Mouse (Mus musculus) embryo, embryonic 10.5 days (tissue): ENCODE data around the gene Wdr62.
"Not testable (repeated sequence)": the region's sequence is repeated elsewhere in the genome, so short reads cannot be mapped to it uniquely, and the experiment has no call there.

ENCODE experiments used
- DNase-seq: peaks from one replicate; pipeline ENCODE4 v3.0.0-alpha.2; 2015; ENCODE audit warnings: low spot score

Wdr62 gene

DNA sequence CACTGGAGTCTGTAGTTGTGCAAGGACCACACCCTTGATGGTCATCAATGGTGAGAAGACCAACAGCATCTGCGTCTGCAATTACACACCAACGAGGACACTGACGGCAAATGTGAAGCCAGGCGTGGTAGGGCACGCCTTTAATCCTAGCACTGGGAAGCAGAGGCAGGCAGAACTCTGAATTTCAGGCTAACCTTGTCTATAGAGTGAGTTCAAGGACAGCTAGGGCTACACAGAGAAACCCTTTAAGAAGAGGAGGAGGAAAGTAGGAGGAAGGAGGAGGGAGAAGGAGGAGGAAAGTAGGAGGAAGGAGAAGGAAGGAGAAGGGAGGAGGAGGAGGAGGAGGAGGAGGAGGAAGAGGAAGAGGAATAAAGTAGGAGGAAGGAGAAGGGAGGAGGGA is 14.7 kb downstream of the Wdr62 start:
- DNase-seq, result no peak

DNA sequence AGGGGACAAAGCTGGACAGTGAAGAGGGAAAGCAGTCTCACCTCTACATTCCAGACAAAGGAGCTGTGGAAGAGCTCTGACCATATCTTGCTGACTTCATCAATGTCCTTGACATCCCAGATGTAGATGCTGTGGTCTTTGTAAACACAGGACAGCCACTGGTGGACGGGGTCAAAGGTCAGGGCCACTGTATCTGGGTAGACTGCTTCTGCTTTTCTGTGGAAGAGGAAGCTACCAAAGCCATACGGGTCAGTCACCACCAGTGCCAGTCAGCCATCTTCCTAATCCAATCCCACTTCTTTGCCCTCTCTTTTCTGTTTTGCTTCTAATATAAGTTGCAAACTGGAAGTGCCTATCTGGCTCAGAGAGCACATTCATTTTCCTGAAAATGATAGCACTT is 15.2 kb downstream of the Wdr62 start:
- DNase-seq, result no peak

DNA sequence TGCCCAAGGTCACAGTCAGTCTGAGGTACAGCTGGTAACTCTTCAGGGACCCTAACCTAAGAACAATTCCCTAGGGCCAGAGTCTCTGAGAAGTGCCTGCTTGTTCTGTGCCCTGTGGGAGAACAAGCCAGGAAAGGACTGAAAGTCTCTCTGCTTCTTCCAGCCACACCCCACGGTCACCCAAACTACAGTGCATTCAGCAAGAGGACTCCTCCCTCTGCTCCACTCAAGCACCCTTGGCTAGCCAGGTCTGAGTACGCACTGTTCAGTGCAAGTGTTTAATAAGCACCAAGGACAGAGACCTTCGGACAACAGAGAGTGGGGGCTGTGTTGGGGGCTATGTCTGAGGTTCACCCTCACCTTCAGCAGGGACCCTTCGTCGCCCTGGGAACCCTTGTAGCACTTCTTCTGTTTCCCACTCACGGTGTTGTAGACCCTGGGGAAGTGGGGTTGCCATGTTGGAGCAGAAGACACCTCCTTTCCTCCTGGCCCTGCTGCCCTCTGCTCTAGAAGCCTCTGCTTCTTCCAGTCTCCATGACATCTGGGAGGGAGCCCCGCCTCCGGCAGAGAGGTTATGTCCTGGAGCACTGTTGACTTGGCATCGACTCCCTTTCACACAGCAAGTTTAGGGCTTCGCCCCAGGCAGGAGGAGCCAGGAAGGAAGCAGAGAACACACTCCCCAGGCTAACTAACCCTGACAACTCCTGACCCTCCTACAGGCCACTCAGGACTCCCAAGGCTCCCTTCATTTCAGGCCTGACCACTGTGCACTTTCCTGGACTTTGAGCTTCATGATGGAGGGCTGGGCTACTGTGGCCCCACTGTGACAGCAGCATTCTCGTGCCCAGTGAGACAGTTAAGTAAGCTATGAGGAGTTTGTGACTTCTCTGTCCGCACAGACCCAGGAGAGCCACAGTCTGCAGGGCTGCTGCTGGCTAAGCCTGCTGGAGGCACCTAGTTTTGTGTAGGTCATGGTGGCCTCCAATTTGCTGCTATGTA is 28.0 kb downstream of the Wdr62 start:
- DNase-seq, result no peak

DNA sequence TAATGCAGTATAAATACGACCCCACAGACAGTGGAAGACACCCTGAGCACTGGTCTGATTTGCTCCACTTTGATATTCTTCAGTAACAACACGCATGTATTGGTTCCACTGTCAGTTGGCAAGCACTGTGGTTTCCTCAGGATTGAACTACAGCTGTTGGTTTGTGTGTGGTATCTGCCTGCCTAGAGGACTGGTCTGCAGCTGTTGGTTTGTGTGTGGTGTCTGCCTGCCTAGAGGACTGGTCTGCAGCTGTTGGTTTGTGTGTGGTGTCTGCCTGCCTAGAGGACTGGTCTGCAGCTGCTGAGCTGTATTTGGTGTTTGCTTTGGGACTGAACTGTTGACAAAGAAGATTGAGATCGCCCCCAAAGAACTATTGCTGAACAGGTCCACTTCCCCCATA is 42.8 kb downstream of the Wdr62 start:
- DNase-seq, result not testable (repeated sequence)

DNA sequence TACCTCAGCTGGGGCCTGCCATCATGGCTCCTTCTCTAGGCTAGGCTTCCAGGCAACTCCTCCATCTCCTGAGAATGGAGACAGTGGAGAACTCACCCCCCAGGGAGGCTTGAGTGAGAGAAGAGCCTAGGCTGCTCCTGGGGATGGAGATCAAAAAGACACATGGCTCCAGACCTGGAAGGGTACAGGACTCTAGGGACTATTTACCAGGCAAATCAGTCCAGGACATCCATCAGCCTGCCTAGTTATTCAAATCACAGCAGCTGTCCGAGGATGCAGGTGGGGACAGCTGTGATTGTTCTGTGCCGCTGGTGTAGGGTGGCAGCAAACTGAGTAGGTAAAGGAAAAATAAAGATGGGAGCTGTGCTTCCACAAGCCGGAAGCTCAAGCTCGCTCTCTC is 44.6 kb downstream of the Wdr62 start, which contains the start of gene Ovol3:
Gene Ovol3, minus strand, starts transcription at position 101 of the 400 bp plus-strand sequence.
- no peak for DNase-seq

DNA sequence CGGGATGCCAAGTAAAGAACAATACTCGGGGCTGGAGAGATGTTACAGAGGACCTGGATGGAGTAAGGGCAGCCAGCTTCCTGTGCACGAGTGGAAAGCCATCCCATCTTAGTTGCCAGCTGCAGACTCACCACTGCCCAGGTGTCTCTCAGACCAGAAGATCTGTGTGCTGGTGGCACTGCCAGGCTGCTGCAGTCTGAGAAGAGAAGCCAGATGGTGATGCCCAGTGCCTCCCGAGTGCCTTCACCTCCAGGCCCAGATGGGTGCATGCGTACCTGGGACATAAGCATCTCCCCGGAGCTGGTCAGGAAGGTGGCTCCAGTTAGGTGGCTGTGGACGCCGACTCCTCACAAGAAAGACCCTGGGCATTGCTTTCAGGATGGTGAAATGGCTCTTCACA is 45.1 kb downstream of the Wdr62 start:
- no peak for DNase-seq

DNA sequence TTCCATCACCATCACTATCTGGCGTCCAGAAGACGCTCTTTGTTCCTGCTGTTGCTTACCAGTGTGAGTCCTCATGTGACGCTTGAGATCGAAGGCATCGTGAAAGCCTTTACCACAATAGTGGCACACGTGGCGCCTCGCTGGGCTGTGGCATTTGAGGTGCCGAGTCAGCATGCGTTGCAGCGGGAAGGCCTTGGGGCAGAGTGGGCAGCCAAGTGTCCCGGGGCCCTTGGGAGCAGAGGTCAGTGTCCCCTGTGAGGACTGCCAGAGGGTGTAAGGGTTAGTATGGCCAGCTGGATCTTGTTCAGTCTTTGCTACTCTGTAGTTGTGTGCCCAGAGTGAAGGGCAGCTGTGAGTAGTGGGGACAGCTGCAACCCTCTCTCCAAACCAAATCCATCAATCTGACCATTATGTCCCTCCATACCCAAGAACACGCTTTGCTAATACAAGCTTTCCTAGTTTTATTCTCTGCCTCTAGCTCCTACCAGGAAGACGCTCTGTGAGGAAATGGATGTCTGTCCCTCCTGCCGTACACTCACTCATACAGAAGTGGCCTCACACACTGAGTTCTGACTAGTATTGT is 45.9 kb downstream of the Wdr62 start:
- no peak for DNase-seq

DNA sequence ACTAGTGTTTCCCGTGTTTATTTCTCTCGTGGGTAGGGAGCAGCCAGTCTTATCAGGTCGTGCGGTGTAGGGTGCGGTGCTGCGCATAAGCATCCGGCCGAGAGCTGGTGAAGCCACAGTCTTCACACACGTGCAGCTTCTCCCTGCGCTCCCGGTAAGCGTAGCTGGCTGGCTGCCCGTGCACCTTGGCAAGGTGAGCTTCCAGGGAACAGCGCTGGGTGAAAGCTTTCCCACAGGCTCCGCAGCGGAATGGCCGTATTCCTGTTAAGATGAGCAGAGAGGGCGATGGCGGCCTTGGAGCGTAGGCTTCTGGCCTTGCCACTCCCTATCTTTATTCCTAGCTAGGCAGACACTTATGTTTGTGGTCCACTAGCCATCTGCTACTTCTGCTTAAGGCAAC is 46.8 kb downstream of the Wdr62 start:
- no peak for DNase-seq

DNA sequence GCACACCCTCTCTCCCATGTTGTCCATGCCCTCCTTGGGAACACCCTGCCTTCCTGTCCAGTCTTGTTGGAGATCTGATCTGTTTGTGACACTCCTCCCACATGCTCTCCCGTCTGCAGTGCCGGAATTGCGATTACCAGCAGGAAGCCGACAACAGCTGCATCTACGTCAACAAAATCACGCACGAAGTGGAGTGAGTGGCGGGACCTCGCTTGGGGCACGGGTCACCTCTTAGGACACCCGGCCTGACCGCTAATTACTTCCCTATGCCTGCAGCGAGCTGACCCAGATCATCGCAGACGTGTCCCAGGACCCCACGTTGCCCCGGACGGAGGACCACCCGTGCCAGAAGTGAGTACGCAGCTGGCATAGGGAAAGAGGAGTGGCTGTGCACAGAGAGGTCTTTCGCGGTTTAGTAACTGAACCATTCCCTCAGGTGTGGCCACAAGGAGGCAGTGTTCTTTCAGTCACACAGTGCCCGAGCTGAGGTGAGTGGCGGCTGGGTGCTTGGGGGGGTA is 47.5 kb downstream of the Wdr62 start:
- peak; percentile 79 for DNase-seq

DNA sequence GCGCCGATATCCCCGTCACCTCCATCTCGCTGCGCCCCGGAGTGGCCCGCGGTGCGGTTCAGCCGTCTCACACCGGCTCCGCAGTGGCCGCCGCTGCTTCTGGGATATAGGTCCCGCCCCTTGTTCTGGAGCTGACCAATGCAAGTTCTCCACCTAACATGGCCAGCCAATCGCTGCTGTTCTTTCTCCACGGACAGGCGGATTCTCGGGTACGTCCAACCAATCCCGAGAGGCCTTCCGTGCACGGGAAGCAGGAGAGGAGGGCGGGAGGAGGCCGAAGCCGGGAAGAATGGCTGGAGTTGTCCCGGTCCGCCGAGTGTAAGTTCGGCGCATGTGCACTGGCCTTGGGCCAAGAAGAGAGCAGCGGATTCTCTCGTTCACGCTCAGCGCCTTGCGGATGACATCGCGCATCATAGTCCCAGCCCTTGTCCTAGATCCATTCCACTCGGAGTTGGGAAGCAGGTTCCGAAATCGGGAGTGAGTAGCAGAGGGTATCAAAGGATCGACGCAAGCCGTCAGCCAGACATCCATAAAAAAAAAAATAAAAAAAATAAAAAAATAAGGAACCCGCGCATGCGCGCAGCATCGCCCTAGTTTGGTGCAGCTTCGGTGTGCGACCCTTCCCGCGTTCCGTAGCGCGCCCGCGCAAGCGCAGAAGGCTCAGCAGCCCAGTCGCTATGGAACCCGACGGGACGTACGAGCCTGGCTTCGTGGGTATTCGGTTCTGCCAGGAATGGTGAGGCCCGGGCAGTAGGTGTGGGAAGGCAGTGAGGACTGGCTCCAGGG is 48.4 kb downstream of the Wdr62 start, which contains the start of the genes Polr2i and Tbcb:
Gene Polr2i, plus strand, starts transcription at position 280 of the 786 bp plus-strand sequence.
Gene Tbcb, minus strand, starts transcription at position 604 of the 786 bp plus-strand sequence.
- peak; percentile 98 for DNase-seq

DNA sequence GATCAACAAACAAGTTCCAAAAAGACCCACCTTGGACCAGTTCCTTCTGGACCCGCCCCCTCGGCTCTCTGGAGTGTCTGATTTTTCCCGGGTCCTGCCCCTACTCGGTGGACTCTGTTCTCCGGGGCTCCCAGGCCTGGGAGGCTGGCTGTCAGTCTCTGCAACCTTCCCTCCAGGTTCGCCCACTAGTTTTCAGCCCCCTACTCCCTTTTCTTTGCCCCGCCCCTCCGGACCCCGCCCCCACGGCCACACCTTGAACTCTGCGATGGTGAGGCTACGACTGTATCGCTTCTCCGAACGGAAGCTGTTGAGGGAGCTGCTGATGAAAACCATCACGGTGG is 48.9 kb downstream of the Wdr62 start:
- no peak for DNase-seq

DNA sequence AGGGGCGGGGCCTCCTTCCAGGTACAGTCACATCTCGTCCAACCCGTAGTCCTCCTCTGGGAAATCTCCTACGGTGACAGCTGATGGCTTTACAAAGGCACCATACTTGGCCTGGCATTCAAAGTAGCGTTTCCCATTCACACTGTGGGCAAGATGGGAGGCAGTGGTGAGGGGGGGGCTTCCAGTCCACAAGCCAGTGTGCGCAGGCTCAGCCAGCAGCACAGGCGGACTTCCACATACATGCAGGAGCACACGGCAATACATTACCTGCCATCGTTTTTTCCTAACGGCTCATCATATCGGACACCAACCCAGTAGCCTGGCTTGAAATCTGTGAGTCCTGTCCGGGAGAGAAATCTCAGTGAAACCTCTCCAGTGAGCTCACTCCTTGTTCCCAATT is 56.0 kb downstream of the Wdr62 start:
- no peak for DNase-seq

DNA sequence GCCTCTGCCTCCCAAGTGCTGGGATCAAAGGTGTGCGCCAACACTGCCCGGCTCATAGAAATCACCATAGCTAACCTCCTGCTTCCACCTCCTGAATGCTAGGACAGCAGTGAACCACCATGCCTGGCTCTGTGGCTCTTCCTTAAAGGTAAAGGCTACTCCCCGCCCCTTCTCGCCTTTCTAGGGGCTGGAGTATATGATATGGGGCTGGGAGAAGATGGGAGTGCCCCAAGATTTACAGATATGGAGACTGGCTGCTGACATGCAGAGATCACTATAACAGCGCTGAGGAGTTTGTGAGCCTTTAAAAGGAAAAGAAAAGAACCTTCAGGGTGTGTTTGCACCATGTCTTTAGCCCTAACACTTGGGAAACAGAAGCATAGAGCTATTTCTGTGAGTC is 58.0 kb downstream of the Wdr62 start:
- no peak for DNase-seq

DNA sequence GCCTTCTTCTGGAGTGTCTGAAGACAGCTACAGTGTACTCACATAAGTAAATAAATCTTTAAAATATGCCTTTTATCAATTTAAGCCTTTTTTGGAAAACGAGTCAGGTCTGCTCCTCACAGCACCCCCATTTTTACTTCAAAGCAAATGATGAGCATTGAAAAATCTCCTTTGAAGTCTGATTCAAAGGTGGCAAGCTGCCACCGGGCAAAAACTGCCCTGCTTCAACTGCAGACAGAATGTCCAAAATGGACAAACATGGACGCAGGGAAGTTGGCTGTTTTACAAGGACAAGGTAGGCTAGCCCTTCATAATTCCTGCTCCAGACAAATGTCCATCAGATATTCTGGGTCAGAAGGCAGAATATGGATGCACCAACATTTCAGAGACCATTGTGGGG is 58.8 kb downstream of the Wdr62 start:
- no peak for DNase-seq

DNA sequence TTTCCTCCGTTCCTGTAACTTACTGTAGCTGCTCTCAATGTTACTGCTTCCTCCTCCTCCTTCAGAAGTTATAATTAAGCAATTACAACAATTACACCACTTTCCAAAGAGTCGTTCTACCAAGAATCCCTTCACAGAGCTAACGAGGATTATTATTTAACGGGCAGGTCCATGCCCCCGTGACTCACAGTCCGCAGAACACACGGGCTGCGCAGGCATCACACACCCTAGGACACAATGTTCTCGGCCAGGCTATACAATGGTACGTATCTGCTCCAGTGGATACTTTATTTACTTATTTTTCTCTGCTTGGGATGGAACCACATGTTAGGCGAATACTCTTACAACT is 60.2 kb downstream of the Wdr62 start:
- no peak for DNase-seq

DNA sequence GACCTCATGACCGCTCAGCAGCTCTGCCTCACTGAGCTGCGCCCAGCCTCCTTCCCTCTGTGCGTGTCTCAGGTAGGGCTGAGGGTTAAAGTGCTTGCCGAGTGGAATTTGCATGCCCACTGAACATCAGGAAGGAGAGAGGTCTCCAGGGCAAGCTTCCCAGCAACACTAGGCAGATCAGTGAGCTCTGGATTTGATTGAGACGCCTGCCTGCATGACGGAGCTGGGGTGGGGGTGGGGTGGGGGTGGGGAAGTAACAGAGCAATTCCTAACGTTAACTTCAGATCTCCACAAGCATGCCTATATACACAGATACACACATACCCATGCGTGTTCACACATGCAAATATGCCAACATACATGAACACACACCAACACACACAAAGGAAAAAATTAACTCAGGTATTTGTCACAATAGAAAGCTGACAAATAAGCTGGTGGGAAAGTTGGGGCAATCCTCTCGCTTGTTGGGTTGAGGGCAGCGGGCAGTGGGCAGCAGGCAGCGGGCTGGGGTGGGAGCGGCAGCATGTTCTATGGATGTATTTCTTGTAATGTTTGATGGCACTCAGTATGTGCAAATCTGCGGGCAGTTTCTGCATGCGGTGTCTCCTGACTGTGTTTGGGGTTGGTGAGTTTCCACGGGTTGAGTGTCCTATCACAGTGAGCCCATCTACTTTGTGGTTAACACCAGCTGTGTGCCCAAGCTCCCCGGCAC is 60.8 kb downstream of the Wdr62 start:
- DNase-seq, result peak; percentile 79

DNA sequence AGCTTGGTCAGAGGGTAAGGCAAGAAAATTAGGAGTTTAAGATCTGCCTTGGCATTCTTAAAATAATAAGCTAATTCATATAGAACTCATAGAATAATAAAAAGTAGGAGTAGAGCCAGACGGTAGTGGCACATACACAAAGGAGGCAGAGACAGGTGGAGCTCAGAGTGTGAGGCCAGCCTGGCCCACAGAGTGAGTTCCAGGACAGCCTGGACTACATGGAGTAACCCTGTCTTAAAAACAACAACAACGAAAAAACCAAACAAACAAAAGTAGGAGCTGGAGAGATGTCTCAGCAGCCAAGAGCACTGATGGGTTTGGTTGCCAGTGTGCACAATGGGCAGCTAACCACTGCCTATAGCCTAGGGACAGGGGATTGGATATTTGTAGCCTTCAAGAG is 62.9 kb downstream of the Wdr62 start:
- DNase-seq, result no peak

DNA sequence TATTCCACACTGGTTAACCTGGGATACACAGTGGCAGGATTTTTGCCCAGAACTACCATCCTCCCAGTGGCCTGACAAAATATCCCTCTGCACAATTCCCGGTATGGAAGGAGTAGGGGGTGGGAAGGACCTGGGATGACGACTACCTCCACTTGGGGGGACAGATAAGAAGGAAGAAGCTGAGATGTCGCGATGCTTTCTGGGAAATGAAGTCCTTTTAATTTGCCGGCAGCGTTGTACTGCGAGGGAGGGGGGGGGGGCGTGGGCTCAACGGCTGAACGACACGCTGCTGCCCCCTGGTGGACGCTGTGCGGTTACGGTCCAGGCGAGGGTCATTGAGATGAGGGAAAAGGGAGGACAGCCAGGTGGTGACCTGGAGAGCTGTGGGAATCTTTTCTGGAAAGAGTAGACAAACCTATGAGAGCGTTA is 63.5 kb downstream of the Wdr62 start:
- DNase-seq, result peak; percentile 95

DNA sequence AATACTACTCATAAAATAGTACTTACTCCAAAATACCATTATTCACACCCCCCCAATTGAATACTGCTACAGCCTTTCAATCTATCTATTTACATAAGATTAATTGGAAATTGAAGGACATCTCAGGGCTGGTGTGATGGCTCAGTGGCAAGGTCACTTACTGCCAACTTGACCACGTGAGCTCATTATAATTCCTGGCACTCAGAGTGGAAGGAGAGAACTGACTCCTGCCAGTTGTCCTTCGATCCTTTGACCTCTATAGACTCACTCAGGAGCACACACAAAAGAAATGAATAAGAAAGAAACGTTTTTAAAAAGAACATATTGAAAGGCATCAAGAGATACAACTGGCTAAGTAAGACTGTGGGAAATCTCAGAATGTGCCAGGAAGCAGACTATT is 64.3 kb downstream of the Wdr62 start:
- no peak for DNase-seq

DNA sequence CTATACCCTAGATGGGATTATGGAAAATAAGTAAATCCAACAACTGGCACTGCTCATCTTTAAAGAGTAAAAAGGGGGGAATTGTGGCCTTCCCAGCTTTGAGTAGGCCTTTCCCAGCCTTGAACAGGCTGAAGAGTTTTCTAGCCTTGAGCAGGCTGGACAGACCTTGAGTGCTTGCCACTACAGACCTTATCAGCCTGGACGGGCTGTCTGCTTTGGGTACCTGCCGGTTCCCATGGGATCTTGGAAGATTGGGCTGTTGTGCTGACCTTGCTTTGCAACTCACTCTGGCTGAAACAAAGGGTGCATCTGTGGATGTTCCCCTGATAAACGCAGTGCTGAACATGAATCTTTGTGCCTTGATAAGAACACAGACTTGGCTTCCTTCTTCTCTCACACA is 66.3 kb downstream of the Wdr62 start:
- DNase-seq, result no peak

DNA sequence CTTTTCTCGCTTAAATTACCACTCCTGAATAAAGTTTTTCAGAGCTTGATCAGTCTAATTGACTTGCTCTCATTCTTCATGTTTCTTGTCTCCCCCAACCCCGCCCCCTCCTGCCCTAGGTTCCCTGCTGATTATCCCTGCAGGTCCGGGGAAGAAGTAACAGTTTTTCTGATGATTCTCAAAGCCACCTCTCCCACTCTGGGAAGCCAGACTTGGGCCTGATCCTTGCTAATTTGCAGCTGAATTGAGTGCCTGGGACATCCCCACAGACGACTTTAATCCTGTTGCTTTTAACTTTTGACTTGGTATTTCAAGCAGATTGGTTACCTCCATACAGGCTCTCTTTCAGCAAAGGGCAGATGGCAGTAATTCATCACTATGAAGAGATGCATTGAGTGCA is 69.2 kb downstream of the Wdr62 start:
- no peak for DNase-seq

DNA sequence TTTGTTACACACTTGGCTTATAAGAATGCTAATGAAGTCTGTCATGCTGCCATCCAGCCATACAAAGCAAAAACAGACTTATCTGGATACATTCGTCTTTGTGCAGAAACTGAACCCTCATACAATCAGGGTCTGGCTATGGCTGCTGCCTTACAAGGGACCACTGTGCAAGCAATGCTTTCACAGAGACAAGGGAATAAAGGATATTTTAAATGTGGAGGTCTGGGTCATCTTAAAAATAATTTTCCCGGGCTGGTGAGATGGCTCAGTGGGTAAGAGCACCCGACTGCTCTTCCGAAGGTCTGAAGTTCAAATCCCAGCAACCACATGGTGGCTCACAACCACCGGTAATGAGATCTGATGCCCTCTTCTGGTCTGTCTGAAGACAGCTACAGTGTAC is 73.9 kb downstream of the Wdr62 start:
- DNase-seq, result not testable (repeated sequence)
